Mouse (Mus musculus): ENCODE measurements around the gene Fcer2a.

Fcer2a gene

GRCm38 (mm10) chr8:3676993-3677579, 16.9 kb downstream of the Fcer2a start:
- intact Hi-C loops (cut with DNase I) = loop anchor here (10.0 kb wide), 1 partner anchor 512 kb away; no protein-coding TSS in a partner anchor

GRCm38 (mm10) chr8:3676131-3676992, 17.6 kb downstream of the Fcer2a start, which contains the start of gene Trappc5:
TSS of gene Trappc5 (plus strand) at chr8:3676299.
- intact Hi-C loops (cut with DNase I) = loop anchor here (10.0 kb wide), 1 partner anchor 512 kb away; no protein-coding TSS in a partner anchor

GRCm38 (mm10) chr8:3674671-3675070, 19.3 kb downstream of the Fcer2a start:
- intact Hi-C loops (cut with DNase I) = loop anchor here (5.0 to 10.0 kb wide), 2 partner anchors 47 to 510 kb away; partner anchors contain the start of gene Pcp2

GRCm38 (mm10) chr8:3671980-3672491, 21.9 kb downstream of the Fcer2a start, which contains the start of gene Fcor:
TSS of gene Fcor (minus strand) at chr8:3672362.
- intact Hi-C loops (cut with DNase I) = loop anchor here (1.0 to 10.0 kb wide), 3 partner anchors 45 to 507 kb away; partner anchors contain the start of gene Pcp2

GRCm38 (mm10) chr8:3670388-3670787, 23.6 kb downstream of the Fcer2a start:
- intact Hi-C loops (cut with DNase I) = loop anchor here (5.0 to 10.0 kb wide), 2 partner anchors 43 to 506 kb away; partner anchors contain the start of gene Pcp2

GRCm38 (mm10) chr8:3665507-3665906, 28.5 kb downstream of the Fcer2a start, which contains the start of gene Mcemp1:
TSS of gene Mcemp1 (plus strand) at chr8:3665754.
- intact Hi-C loops (cut with DNase I) = no loop called here

- intact Hi-C loops (cut with DNase I) = no loop called here
Observed at GRCm38 (mm10) chr8:3664405-3664804, 29.6 kb downstream of the Fcer2a start.

- intact Hi-C loops (cut with DNase I) = no loop called here
Observed at GRCm38 (mm10) chr8:3660889-3661288, 33.1 kb downstream of the Fcer2a start.

- intact Hi-C loops (cut with DNase I) = no loop called here
Observed at GRCm38 (mm10) chr8:3656725-3657381, 37.1 kb downstream of the Fcer2a start.

GRCm38 (mm10) chr8:3655526-3655925, 38.4 kb downstream of the Fcer2a start, which contains the start of gene Retn:
TSS of gene Retn (plus strand) at chr8:3655770.
- intact Hi-C loops (cut with DNase I) = no loop called here

- intact Hi-C loops (cut with DNase I) = no loop called here
Observed at GRCm38 (mm10) chr8:3654726-3655508, 39.1 kb downstream of the Fcer2a start.

- intact Hi-C loops (cut with DNase I) = no loop called here
Observed at GRCm38 (mm10) chr8:3652845-3653244, 41.1 kb downstream of the Fcer2a start.

GRCm38 (mm10) chr8:3648990-3649389, 45.0 kb downstream of the Fcer2a start:
- intact Hi-C loops (cut with DNase I) = no loop called here

GRCm38 (mm10) chr8:3648268-3648667, 45.7 kb downstream of the Fcer2a start:
- intact Hi-C loops (cut with DNase I) = no loop called here

- intact Hi-C loops (cut with DNase I) = no loop called here
Observed at GRCm38 (mm10) chr8:3647561-3647960, 46.4 kb downstream of the Fcer2a start.

- intact Hi-C loops (cut with DNase I) = no loop called here
Observed at GRCm38 (mm10) chr8:3646824-3647531, 47.0 kb downstream of the Fcer2a start.

GRCm38 (mm10) chr8:3645804-3646203, 48.2 kb downstream of the Fcer2a start:
- intact Hi-C loops (cut with DNase I) = no loop called here

All from adrenal gland (tissue).